Mouse (Mus musculus) right cerebral cortex, postnatal 14 days (tissue): ENCODE measurements around the gene Gpr108.
A peak's percentile ranks its signal among the peaks of the same experiment; 100 is the strongest.

ENCODE experiments used
- DNase-seq: peaks from one replicate; pipeline ENCODE4 v3.0.0; 2022

Gene Gpr108

GRCm38 (mm10) chr17:57267556-57268126 lies 19.4 kb upstream of the Gpr108 start:
- no peak for DNase-seq

- DNase-seq = peak; percentile 33
Observed at GRCm38 (mm10) chr17:57264972-57265945, 17.0 kb upstream of the Gpr108 start.

- no peak for DNase-seq
Observed at GRCm38 (mm10) chr17:57264164-57264563, 15.9 kb upstream of the Gpr108 start.

GRCm38 (mm10) chr17:57262901-57263550 lies 14.8 kb upstream of the Gpr108 start:
- no peak for DNase-seq

- DNase-seq = no peak
Observed at GRCm38 (mm10) chr17:57261796-57262195, 13.6 kb upstream of the Gpr108 start.

GRCm38 (mm10) chr17:57261286-57261685 lies 13.0 kb upstream of the Gpr108 start:
- DNase-seq = no peak

- DNase-seq = no peak
Observed at GRCm38 (mm10) chr17:57260351-57260750, 12.1 kb upstream of the Gpr108 start.

- no peak for DNase-seq
Observed at GRCm38 (mm10) chr17:57259742-57260141, 11.5 kb upstream of the Gpr108 start.

GRCm38 (mm10) chr17:57258191-57258590 lies 9.9 kb upstream of the Gpr108 start:
- DNase-seq = no peak

GRCm38 (mm10) chr17:57256921-57257485 lies 8.8 kb upstream of the Gpr108 start:
- DNase-seq = no peak

- DNase-seq = no peak
Observed at GRCm38 (mm10) chr17:57255354-57255753, 7.1 kb upstream of the Gpr108 start.

GRCm38 (mm10) chr17:57253306-57253705 lies 5.1 kb upstream of the Gpr108 start:
- DNase-seq = no peak

- DNase-seq = no peak
Observed at GRCm38 (mm10) chr17:57251431-57251830, 3.2 kb upstream of the Gpr108 start.

GRCm38 (mm10) chr17:57250461-57251160 lies 2.4 kb upstream of the Gpr108 start:
- DNase-seq = peak; percentile 40

- DNase-seq = peak; percentile 87
Observed at GRCm38 (mm10) chr17:57249186-57250181, 1.2 kb upstream of the Gpr108 start, which contains the start of gene Trip10. Gene Trip10, plus strand, starts transcription at chr17:57249455.

GRCm38 (mm10) chr17:57248771-57249170 lies 525 bp upstream of the Gpr108 start:
- no peak for DNase-seq

GRCm38 (mm10) chr17:57247393-57248200 lies 649 bp downstream of the Gpr108 start:
- peak; percentile 83 for DNase-seq

GRCm38 (mm10) chr17:57246663-57247392 lies 1.4 kb downstream of the Gpr108 start:
- no peak for DNase-seq

- DNase-seq = no peak
Observed at GRCm38 (mm10) chr17:57245311-57245929, 2.8 kb downstream of the Gpr108 start.
